Mouse (Mus musculus) intestine, embryonic 15.5 days (tissue): Measurements from ENCODE around the gene Nipal3. TPM values are rescaled to one million over a fixed set of nuclear protein-coding genes. Genes with fewer than 3 reads are reported as not detected.

Experiments used
- ATAC-seq: fragments of 200-750 bp; cut with Nextera tagmentation; 2 replicates; pipeline ENCODE4 v1.8.0; 2017; ENCODE audit warnings: moderate TSS enrichment, moderate library complexity
- H3K27ac ChIP-seq: fragments of 300-500 bp; sonication (generic); 2 replicates; pipeline ENCODE4 v1.5.1; 2015; ENCODE audit warnings: mild to moderate bottlenecking, inconsistent platforms
- H3K27me3 ChIP-seq: fragments of 300-500 bp; sonication (generic); replicated peaks from 2 replicates; pipeline ENCODE4 v1.6.1; 2015; ENCODE audit warnings: inconsistent platforms
- H3K36me3 ChIP-seq: fragments of 300-500 bp; sonication (generic); 2 replicates; pipeline ENCODE4 v1.6.1; 2015; ENCODE audit warnings: inconsistent platforms
- H3K4me1 ChIP-seq: fragments of 300-500 bp; sonication (generic); replicated peaks from 2 replicates; pipeline ENCODE4 v1.6.1; 2015; ENCODE audit warnings: inconsistent platforms
- H3K4me2 ChIP-seq: fragments of 300-500 bp; sonication (generic); replicated peaks from 2 replicates; pipeline ENCODE4 v1.6.1; 2015; ENCODE audit warnings: mild to moderate bottlenecking, inconsistent platforms
- H3K4me3 ChIP-seq: fragments of 300-500 bp; sonication (generic); replicated peaks from 2 replicates; pipeline ENCODE4 v1.5.1; 2015; ENCODE audit warnings: inconsistent platforms
- H3K9ac ChIP-seq: fragments of 300-500 bp; sonication (generic); 2 replicates; pipeline ENCODE4 v1.6.1; 2015; ENCODE audit warnings: inconsistent platforms
- H3K9me3 ChIP-seq: fragments of 300-500 bp; sonication (generic); 2 replicates; pipeline ENCODE4 v1.6.1; 2016; ENCODE audit warnings: inconsistent platforms
- WGBS: fragments of 180-500 bp; shearing (Covaris S2); methylation state at CpG from one replicate; pipeline ENCODE4 v1.1.7; 2015; 5-methylcytosine and 5-hydroxymethylcytosine counted together
- polyA plus RNA-seq: library from polyadenylated mRNA; unstranded; fragments of >200 nt; fragmentation: Nextera tagmentation; extraction: Ambion mirVana; gene quantifications from 2 replicates; pipeline ENCODE4 v1.2.1, GENCODE M21; 2015

The Nipal3 gene
- polyA plus RNA-seq, result 6.4 and 6.9 TPM in 2 replicates

DNA sequence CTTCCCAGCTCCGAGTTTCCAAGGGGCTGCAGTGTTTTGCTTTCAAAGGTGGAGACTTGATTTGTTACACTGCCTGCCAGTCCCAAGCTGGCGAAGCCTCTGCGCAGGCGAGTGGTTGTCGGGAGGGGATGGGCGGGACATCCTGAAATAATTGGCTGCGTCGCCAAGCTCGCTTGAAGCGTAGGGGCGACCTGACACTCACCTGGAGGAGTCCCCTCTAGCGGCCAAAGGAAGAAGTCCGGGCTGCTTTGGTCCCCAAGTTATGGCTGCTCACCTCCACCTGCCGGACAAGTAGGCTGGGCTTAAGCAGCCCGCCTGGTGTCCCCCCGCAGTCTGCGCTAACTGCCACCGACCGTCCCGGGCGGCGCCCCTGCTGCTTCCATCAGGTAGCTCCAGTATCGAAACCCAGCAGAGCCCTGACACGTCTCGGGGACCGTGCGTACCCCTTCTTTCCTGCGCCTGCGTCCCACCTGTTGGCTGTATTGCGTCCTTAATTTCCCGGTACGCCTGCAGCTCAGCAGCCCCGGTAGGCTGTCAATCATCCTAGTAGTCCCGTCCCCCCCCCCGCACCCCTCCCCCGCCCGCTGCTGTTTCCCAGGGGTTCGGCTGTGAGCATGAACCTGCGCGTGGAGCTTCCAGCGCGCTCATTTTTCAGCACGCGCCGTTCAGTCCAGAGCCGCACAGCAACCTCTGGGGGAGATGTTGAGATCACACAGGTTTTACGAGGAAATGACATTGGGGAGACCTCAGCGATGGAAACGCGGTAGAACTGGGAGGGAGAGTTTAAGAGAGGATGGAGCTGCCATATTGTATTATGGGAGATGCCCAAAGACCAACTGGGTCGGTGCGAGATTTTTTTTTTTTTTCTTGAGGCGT, at the start of gene Nipal3, which contains the start of gene Stpg1:
TSS of gene Nipal3 (minus strand) at position 518 of the 876 bp plus-strand sequence.
TSS of gene Stpg1 (plus strand) at position 270 of the 876 bp plus-strand sequence.
- under 1% methylated on average over 53 of the region's 53 CpGs for WGBS
- Histone ChIP-seq H3K9ac (peak within 1 kb of the TSS; percentile 59), H3K4me2 (peak within 1 kb of the TSS; percentile 94), H3K27me3 (no peaks in the 10 kb centered on the region), H3K4me1 (peaks cover 13% of the 10 kb centered on the region), H3K27ac (peak within 1 kb of the TSS; percentile 85), H3K36me3 (no peaks in the 10 kb centered on the region), H3K4me3 (peak within 1 kb of the TSS; percentile 72), H3K9me3 (no peaks in the 10 kb centered on the region)
- peak; percentile 96 for ATAC-seq

DNA sequence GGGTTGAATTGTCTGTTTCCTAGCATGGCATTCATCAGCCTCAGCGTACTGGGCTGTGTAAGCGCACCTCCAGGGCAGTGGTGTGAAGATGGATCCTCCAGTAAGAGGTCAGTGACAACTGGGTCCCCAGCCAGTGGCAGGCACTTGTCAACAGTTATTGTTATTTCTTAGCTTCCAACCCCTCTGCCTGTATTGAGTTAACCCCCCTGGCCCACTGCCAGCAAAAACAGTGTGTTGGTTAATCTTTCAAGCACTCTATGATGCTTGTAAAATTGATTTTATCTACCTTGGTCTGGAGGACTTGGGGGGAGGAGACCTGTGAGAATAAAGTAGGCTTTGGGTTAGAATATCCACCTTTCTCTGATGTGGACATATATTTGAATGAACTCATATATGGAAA, 49.4 kb upstream of the Nipal3 start:
- 86% methylated on average over 2 of the region's 2 CpGs for WGBS
- Histone ChIP-seq H3K4me2 (no peak overlapping the region), H3K27me3 (no peaks in the 10 kb centered on the region), H3K27ac (no peak overlapping the region), H3K36me3 (no peaks in the 10 kb centered on the region), H3K4me3 (no peak overlapping the region), H3K9ac (no peak overlapping the region), H3K4me1 (peaks cover 30% of the 10 kb centered on the region), H3K9me3 (no peaks in the 10 kb centered on the region)
- ATAC-seq, result no peak

DNA sequence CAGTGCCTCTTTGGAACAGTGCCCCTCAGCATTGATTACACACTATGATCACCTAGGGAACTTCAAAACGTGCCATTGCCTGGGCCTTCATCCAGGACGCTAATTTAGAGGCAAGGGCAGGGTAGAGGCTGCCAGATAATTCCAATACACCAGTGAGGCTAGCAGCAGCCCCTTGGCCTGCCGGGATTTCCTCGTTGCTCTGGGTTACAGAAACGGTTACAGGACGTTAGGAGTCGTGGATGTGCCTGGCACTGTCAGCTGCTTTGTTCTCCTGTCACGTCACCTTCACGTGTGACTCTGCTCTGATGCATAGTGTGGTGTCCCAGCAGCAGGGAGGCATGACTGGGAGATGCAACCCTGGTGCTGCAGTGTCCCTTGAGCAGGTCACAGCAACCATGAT, 45.2 kb upstream of the Nipal3 start:
- ATAC-seq, result no peak

DNA sequence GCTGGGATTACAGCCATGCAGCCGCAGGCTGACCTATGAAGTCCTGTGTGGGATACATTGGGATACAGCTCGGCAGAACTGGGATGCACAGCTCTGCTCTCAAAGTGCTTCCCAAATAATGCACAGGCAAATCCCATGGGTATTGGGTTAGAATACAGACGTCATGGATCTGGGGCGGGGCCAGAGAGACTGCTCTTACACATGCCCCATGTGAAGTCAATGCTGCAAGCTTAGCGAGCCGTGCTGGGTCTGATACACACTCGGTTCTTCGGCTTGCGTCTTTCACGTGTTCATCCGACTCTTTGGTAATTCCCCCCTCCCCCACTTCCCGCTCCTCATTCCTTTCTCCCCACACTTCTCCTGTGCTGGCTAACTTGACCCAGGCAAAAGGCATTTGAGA, 44.2 kb upstream of the Nipal3 start:
- Histone ChIP-seq H3K4me2 (no peak overlapping the region), H3K36me3 (no peaks in the 10 kb centered on the region), H3K27me3 (no peaks in the 10 kb centered on the region), H3K9me3 (no peaks in the 10 kb centered on the region), H3K9ac (no peak overlapping the region), H3K27ac (no peak overlapping the region), H3K4me3 (no peak overlapping the region), H3K4me1 (no peaks in the 10 kb centered on the region)
- WGBS, result 87% methylated on average over 12 of the region's 12 CpGs
- ATAC-seq, result no peak

More for the DNA sequence above, 45.2 kb upstream of the Nipal3 start:
- H3K4me1 ChIP-seq, result peaks cover 7% of the 10 kb centered on the region
- H3K9me3 ChIP-seq, result no peaks in the 10 kb centered on the region
- H3K27me3 ChIP-seq, result no peaks in the 10 kb centered on the region
- no peaks in the 10 kb centered on the region for H3K36me3 ChIP-seq
- H3K4me2 ChIP-seq, result no peak overlapping the region
- 71% methylated on average over 9 of the region's 9 CpGs for WGBS
- H3K9ac ChIP-seq, result no peak overlapping the region
- no peak overlapping the region for H3K4me3 ChIP-seq
- no peak overlapping the region for H3K27ac ChIP-seq

DNA sequence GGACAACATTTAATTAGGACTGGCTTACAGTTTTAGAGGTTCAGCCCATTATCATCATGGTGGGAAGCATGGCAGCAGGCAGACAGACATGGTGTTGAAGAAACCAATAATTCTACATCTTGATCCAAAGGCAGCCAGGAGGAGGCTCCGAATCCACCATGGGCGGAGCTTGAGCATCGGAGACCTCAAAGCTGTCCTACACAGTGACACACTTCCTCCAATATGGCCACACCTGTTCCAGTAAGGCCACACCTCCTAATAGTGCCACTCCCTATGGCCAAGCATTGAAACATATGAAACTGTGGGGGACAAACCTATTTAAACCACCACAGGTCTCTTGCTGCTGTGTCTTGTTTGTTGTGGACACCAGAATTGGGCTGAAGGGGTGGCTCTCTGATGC, 40.2 kb upstream of the Nipal3 start:
- H3K27me3 ChIP-seq, result no peaks in the 10 kb centered on the region
- no peak overlapping the region for H3K27ac ChIP-seq
- no peaks in the 10 kb centered on the region for H3K36me3 ChIP-seq
- ATAC-seq, result no peak
- H3K4me1 ChIP-seq, result no peaks in the 10 kb centered on the region
- WGBS, result 98% methylated on average over 3 of the region's 3 CpGs
- no peak overlapping the region for H3K9ac ChIP-seq
- H3K4me3 ChIP-seq, result no peak overlapping the region
- no peaks in the 10 kb centered on the region for H3K9me3 ChIP-seq
- H3K4me2 ChIP-seq, result no peak overlapping the region

DNA sequence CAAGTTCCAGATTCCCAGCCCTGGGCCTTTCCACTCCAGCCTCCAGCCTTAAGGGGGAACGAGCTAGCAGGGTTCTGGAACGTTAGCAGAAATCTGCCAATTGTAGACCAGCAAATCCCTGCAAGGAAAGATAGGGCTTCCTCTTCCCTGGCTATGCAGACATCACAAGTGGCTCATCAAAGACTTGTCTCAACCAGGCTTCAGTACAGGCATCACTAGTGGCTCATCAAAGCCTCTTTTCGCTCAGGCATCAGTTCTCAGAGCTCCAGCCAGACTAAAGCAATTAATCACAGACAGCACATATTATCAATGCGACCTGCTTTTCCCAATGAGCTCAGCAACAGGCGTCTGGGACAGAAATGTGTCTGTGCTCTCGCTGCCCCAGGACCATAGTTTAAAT, 38.2 kb upstream of the Nipal3 start:
- 62% methylated on average over 6 of the region's 6 CpGs for WGBS
- no peaks in the 10 kb centered on the region for H3K36me3 ChIP-seq
- H3K4me1 ChIP-seq, result no peaks in the 10 kb centered on the region
- no peak overlapping the region for H3K27ac ChIP-seq
- no peak overlapping the region for H3K4me3 ChIP-seq
- ATAC-seq, result no peak
- H3K9ac ChIP-seq, result no peak overlapping the region
- H3K27me3 ChIP-seq, result no peaks in the 10 kb centered on the region
- no peak overlapping the region for H3K4me2 ChIP-seq
- no peaks in the 10 kb centered on the region for H3K9me3 ChIP-seq

DNA sequence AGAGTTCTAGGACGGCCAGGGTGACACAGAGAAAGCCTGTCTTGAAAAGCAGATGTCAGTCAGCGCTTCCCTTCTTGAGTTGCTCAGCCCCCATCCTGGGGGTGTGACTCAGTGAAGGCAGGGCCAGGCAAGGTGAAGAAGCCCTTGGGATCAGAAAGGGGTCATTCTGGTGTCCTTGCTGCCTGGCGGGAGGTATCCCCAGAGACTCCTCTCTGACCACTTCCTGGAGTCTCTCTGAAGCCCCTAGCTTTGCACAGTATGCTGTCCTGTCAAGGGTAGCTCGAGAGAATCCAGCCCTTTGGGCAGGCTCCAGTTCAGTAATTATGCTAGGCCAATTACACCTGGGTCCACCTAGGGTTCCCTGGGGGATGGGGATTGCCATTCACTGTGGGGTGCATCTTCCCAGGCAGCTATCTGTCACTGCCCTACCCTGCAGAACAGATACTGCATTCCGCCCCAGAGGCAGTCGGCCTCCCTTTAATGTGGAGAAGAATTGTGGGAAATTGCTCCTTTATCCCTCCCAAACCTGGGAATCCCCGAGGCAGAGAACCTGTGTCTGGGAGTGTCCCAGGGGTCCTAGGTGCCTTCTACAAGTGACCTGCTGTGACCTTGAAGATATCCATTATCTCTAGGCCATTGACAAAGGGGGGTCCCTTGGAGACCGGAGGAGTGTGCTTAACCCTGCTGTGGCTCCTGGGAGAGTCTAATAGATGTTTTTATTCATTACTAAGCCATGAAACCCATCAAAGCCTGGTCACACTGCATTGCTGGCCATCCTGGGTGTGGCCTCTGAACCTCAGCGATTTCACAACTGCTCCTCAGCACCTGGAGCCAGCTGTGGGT, 37.2 kb upstream of the Nipal3 start:
- H3K27me3 ChIP-seq, result no peaks in the 10 kb centered on the region
- no peak for ATAC-seq
- WGBS, result 51% methylated on average over 9 of the region's 9 CpGs
- H3K9ac ChIP-seq, result no peak overlapping the region
- no peak overlapping the region for H3K4me3 ChIP-seq
- no peak overlapping the region for H3K4me2 ChIP-seq
- H3K36me3 ChIP-seq, result no peaks in the 10 kb centered on the region
- H3K4me1 ChIP-seq, result no peaks in the 10 kb centered on the region
- no peak overlapping the region for H3K27ac ChIP-seq
- no peaks in the 10 kb centered on the region for H3K9me3 ChIP-seq

DNA sequence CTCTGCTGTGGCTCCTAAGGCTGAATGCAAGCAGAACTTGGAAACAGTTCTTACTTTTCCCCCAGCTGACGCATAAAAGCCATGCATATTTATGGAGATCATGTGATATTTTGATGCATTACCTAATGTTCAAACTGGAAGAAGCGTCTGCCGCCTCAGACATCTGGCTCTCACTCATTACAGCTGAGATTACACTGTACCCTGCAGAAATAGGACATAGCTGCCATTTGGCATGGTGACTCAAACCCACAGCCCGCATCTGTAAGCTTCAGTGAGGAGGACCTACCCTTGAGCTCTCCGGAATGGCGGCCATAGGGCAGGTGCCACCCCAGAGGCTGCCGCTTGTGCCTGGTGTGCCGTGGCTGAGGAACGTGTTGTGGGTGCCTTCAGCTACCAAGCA, 36.4 kb upstream of the Nipal3 start:
- Histone ChIP-seq H3K4me2 (no peak overlapping the region), H3K9me3 (no peaks in the 10 kb centered on the region), H3K9ac (no peak overlapping the region), H3K27me3 (no peaks in the 10 kb centered on the region), H3K4me3 (no peak overlapping the region), H3K4me1 (peaks cover 2% of the 10 kb centered on the region; the same call in 1 of the 2 replicates), H3K36me3 (no peaks in the 10 kb centered on the region), H3K27ac (no peak overlapping the region)
- ATAC-seq, result no peak
- WGBS, result 87% methylated on average over 9 of the region's 9 CpGs

DNA sequence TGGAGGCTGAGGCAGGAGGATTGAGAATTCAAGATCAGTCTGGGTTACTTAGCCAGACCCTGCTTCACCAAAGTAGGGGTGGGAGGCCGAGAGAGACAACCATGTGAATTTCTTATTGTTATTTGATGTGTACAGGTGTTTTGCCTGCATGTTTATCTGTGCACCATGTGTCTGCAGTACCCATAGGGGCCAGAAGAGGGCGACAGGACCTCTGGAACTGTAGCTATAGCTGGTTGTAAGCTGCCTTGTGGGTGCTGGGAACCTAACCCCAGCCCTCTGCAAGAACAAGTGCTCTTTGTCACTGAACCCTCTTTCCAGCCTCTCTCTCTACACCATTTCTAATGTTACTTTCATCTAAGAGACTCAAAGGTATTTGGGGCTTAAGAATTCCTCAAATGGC, 35.4 kb upstream of the Nipal3 start:
- H3K36me3 ChIP-seq, result no peaks in the 10 kb centered on the region
- H3K9me3 ChIP-seq, result no peaks in the 10 kb centered on the region
- no peaks in the 10 kb centered on the region for H3K27me3 ChIP-seq
- no peak overlapping the region for H3K9ac ChIP-seq
- no peak for ATAC-seq
- no peak overlapping the region for H3K4me3 ChIP-seq
- WGBS, result 68% methylated on average over 2 of the region's 2 CpGs
- peaks cover 6% of the 10 kb centered on the region; the same call in 1 of the 2 replicates for H3K4me1 ChIP-seq
- no peak overlapping the region for H3K4me2 ChIP-seq
- no peak overlapping the region for H3K27ac ChIP-seq

DNA sequence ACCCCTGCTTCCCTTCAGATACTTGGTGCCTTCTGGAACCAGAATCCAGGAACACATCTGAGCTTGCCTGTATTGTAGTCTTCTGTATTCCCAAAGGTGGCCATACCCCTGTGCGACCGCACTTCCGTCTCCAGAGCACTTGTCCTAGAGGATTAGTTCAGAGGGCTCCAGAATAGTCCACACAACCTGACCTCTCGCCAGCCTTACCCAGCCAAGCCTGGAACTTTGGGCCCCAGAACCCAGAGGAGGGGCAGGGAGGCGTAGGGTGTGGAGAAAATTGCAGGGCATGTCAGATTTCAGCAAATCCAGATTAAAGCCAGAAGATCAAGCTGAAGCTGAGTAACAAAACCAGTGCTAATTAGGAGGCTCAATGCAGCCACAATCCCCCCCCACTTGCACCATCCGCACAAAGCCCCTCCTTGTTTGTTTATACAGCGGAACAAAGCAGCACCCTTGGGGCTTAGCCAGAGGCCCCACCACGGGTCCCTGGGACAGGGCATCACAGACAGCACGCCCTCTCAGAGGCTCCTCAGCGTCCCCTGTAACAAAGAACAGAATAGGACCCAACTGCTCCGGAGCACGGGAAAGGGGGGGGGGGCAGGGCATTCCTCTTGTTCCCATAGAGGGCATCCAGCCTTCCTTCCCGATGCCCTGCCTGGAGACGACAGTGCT, 31.3 kb upstream of the Nipal3 start:
- WGBS, result 40% methylated on average over 14 of the region's 14 CpGs
- no peak for ATAC-seq
- Histone ChIP-seq H3K9ac (no peak overlapping the region), H3K9me3 (no peaks in the 10 kb centered on the region), H3K27me3 (no peaks in the 10 kb centered on the region), H3K27ac (no peak overlapping the region), H3K4me3 (no peak overlapping the region), H3K4me2 (0 out of 2 replicates have a peak overlapping the region, but pooled peaks have one; percentile 7), H3K36me3 (no peaks in the 10 kb centered on the region), H3K4me1 (peaks cover 9% of the 10 kb centered on the region)

DNA sequence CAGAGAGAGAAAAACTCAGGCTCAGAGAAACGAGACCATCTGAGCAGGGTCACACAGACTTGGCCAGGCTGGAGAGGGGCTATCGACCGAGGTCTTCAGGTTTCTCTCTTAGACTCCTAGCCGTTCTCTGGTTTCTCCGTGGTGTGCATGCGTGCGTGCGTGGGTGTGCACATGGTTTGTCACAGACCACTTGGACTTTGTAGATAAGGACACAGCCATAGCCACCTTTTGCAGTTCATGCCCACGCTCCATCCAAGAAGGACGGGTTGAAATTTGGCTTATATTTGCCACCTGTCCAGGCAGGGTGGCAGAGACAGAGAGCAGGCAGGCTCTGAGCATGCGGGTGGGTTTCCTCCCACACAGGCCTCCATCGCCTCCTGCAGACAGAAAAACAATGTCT, 30.2 kb upstream of the Nipal3 start:
- Histone ChIP-seq H3K9ac (no peak overlapping the region), H3K27ac (no peak overlapping the region), H3K4me3 (no peak overlapping the region), H3K4me1 (peaks cover 9% of the 10 kb centered on the region), H3K4me2 (no peak overlapping the region), H3K36me3 (no peaks in the 10 kb centered on the region), H3K9me3 (no peaks in the 10 kb centered on the region), H3K27me3 (no peaks in the 10 kb centered on the region)
- whole genome bisulfite sequencing, result 67% methylated on average over 12 of the region's 12 CpGs
- ATAC-seq, result no peak

DNA sequence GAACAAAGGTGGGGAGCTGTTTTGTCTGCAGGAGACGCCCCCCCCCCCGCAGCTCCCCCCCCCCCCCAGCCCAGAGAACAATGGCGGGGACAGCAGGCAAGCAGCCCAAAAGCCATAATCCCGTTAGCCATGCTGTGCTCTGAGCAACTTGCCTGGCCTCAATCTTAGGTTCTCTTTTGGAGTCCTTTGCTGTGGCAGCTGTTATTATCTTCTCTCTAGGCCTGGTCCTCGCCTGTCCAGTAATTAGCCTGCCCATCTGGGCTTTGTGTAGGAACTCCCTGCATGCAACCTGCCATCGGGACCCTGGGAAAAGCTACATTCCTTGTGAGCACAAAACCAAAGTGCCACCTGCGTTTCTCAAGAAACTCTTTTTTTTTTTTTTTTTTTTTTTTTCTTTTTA, 29.1 kb upstream of the Nipal3 start:
- H3K27me3 ChIP-seq, result no peaks in the 10 kb centered on the region
- H3K4me2 ChIP-seq, result no peak overlapping the region
- WGBS, result 17% methylated on average over 6 of the region's 7 CpGs
- peaks cover 9% of the 10 kb centered on the region for H3K4me1 ChIP-seq
- no peak overlapping the region for H3K4me3 ChIP-seq
- no peaks in the 10 kb centered on the region for H3K9me3 ChIP-seq
- no peak overlapping the region for H3K27ac ChIP-seq
- H3K36me3 ChIP-seq, result no peaks in the 10 kb centered on the region
- no peak overlapping the region for H3K9ac ChIP-seq
- ATAC-seq, result no peak
